Comparison of ENCODE assay signal across 8 mouse cellular contexts in genomic region chr12:112830141-112830540, GRCm38 (mm10). TPM values are rescaled to one million over a fixed set of nuclear protein-coding genes. Genes with fewer than 3 reads are reported as not detected.
DNase-seq lines count a peak whose midpoint lies in the region; ATAC-seq and TF ChIP-seq lines count a peak whose summit lies in the region.

No protein-coding gene starts in this region.

- H3K27me3 ChIP-seq in hindbrain, embryonic 16.5 days (replicated peaks; ENCODE audit: control insufficient read depth, insufficient read depth, low read length): no peaks in the 10 kb centered on the region
- H3K27me3 ChIP-seq in midbrain, embryonic 16.5 days (ENCODE audit: control insufficient read depth, insufficient read depth, low read depth, low read length): no peaks in the 10 kb centered on the region

- TF ChIP-seq CTCF in layer of hippocampus, adult 2 months (conservative IDR thresholded peaks at IDR 0.05): no peak
- TF ChIP-seq CTCF in cortical plate, adult 2 months (IDR thresholded peaks at IDR 0.05; ENCODE audit: extremely low read depth, insufficient read depth, low read length): no peak

- H3K27ac ChIP-seq in layer of hippocampus, adult 2 months: peak overlapping the region; percentile 87
- no peak overlapping the region for H3K27ac ChIP-seq in cortical plate, adult 2 months (ENCODE audit: insufficient read depth, low read length)
- H3K27ac ChIP-seq in hindbrain, embryonic 16.5 days (ENCODE audit: low read depth, low read length): peak overlapping the region; percentile 55
- H3K27ac ChIP-seq in midbrain, embryonic 16.5 days (ENCODE audit: low read length): peak overlapping the region; percentile 79

- H3K9me3 ChIP-seq in hindbrain, embryonic 16.5 days (ENCODE audit: control insufficient read depth, low read length): no peaks in the 10 kb centered on the region
- H3K9me3 ChIP-seq in midbrain, embryonic 16.5 days (replicated peaks; ENCODE audit: control insufficient read depth, low read length, poor library complexity, severe bottlenecking): no peaks in the 10 kb centered on the region

- peak overlapping the region; percentile 69 for H3K9ac ChIP-seq in hindbrain, embryonic 16.5 days (ENCODE audit: low read depth, low read length)
- H3K9ac ChIP-seq in midbrain, embryonic 16.5 days (ENCODE audit: low read depth, low read length): peak overlapping the region; percentile 76

- WGBS in hindbrain, embryonic 16.5 days: 37% methylated on average over 2 of the region's 2 CpGs
- WGBS in midbrain, embryonic 16.5 days: 36% methylated on average over 2 of the region's 2 CpGs

- peak overlapping the region; percentile 74 for H3K4me2 ChIP-seq in hindbrain, embryonic 16.5 days (ENCODE audit: low read length)
- H3K4me2 ChIP-seq in midbrain, embryonic 16.5 days (ENCODE audit: low read length): peak overlapping the region; percentile 73

- no peak for ATAC-seq in hindbrain, embryonic 16.5 days
- no peak for ATAC-seq in midbrain, embryonic 16.5 days

- no peak for TF ChIP-seq POLR2A in cortical plate, adult 2 months (IDR thresholded peaks at IDR 0.05; ENCODE audit: extremely low read depth, insufficient read depth, low read length)

- 0 out of 2 replicates have a peak, but pooled peaks cover 2% of the 10 kb centered on the region for H3K36me3 ChIP-seq in hindbrain, embryonic 16.5 days (ENCODE audit: control insufficient read depth, insufficient read depth, low read length)
- 0 out of 2 replicates have a peak, but pooled peaks cover 2% of the 10 kb centered on the region for H3K36me3 ChIP-seq in midbrain, embryonic 16.5 days (ENCODE audit: control insufficient read depth, insufficient read depth, low read length)

- DNase-seq in layer of hippocampus, adult 2 months (ENCODE audit: low spot score in 2 of 2): no peak
- no peak for DNase-seq in layer of hippocampus, postnatal 25 days (ENCODE audit: extremely low spot score in 1 of 2, low spot score in 1 of 2)
- no peak for DNase-seq in adrenal gland, postnatal 10 days
- DNase-seq in adrenal gland, postnatal 25 days: no peak
- DNase-seq in ovary, postnatal 14 days (ENCODE audit: low spot score): no peak

- H3K4me1 ChIP-seq in cortical plate, adult 2 months (ENCODE audit: control insufficient read depth, insufficient read depth, low read length): peaks cover 20% of the 10 kb centered on the region
- peaks cover 30% of the 10 kb centered on the region for H3K4me1 ChIP-seq in hindbrain, embryonic 16.5 days (ENCODE audit: control insufficient read depth, insufficient read depth, low read depth, low read length)
- H3K4me1 ChIP-seq in midbrain, embryonic 16.5 days (ENCODE audit: control insufficient read depth, insufficient read depth, low read length): peaks cover 41% of the 10 kb centered on the region

- peak overlapping the region; percentile 61 for H3K4me3 ChIP-seq in layer of hippocampus, adult 2 months
- H3K4me3 ChIP-seq in cortical plate, adult 2 months (ENCODE audit: insufficient read depth, low read length): peak overlapping the region; percentile 60
- H3K4me3 ChIP-seq in hindbrain, embryonic 16.5 days (ENCODE audit: low read length): peak overlapping the region; percentile 62
- peak overlapping the region; percentile 89 for H3K4me3 ChIP-seq in midbrain, embryonic 16.5 days (ENCODE audit: low read depth, low read length)

RNA-seq across cellular contexts. Expression of gene Cdca4, which starts 0.9 kb away (rescaled TPM):
- total RNA-seq in layer of hippocampus, adult 2 months (2021): 10 to 100 TPM in 1 of 2 experiments, 1 to 10 TPM in 1; 7.1 to 10.8 TPM
- total RNA-seq in layer of hippocampus, postnatal 25 days (2021): 1 to 10 TPM; 8.0 to 9.7 TPM
- polyA plus RNA-seq in cortical plate, adult 2 months (2012; rRNA removed): 10.6 and 11.0 TPM in 2 replicates
- 31.3 and 36.7 TPM in 2 replicates for polyA plus RNA-seq in hindbrain, embryonic 16.5 days (2015; fragmentation: Nextera tagmentation; extraction: Ambion mirVana)
- 32.6 and 37.6 TPM in 2 replicates for polyA plus RNA-seq in midbrain, embryonic 16.5 days (2015; fragmentation: Nextera tagmentation; extraction: Ambion mirVana)
- 10 to 100 TPM; 20.2 to 23.1 TPM for total RNA-seq in adrenal gland, postnatal 10 days (2021)
- total RNA-seq in adrenal gland, postnatal 25 days (2021): 15.5 and 15.9 TPM in 2 replicates

RNA-seq across cellular contexts. Expression of gene Clba1, which starts 21.4 kb away (rescaled TPM):
- total RNA-seq in layer of hippocampus, adult 2 months (2021): 10 to 100 TPM; 12.8 to 13.2 TPM
- total RNA-seq in layer of hippocampus, postnatal 25 days (2021): 10 to 100 TPM; 13.5 to 14.7 TPM
- 12.6 and 13.3 TPM in 2 replicates for polyA plus RNA-seq in cortical plate, adult 2 months (2012; rRNA removed)
- polyA plus RNA-seq in hindbrain, embryonic 16.5 days (2015; fragmentation: Nextera tagmentation; extraction: Ambion mirVana): 21.7 and 24.2 TPM in 2 replicates
- polyA plus RNA-seq in midbrain, embryonic 16.5 days (2015; fragmentation: Nextera tagmentation; extraction: Ambion mirVana): 25.2 and 26.1 TPM in 2 replicates
- 1 to 10 TPM; 4.4 to 5.1 TPM for total RNA-seq in adrenal gland, postnatal 10 days (2021)
- 7.7 and 10.0 TPM in 2 replicates for total RNA-seq in adrenal gland, postnatal 25 days (2021)

RNA-seq across cellular contexts. Expression of gene Ahnak2, which starts 27.7 kb away (rescaled TPM):
- 1 to 10 TPM; 3.3 to 3.5 TPM for total RNA-seq in layer of hippocampus, adult 2 months (2021)
- total RNA-seq in layer of hippocampus, postnatal 25 days (2021): 1 to 10 TPM; 3.2 to 3.5 TPM
- polyA plus RNA-seq in cortical plate, adult 2 months (2012; rRNA removed): 1.1 and 1.7 TPM in 2 replicates
- polyA plus RNA-seq in hindbrain, embryonic 16.5 days (2015; fragmentation: Nextera tagmentation; extraction: Ambion mirVana): 3.4 and 3.7 TPM in 2 replicates
- 1.4 and 2.0 TPM in 2 replicates for polyA plus RNA-seq in midbrain, embryonic 16.5 days (2015; fragmentation: Nextera tagmentation; extraction: Ambion mirVana)
- total RNA-seq in adrenal gland, postnatal 10 days (2021): 10 to 100 TPM in 1 of 2 experiments, 1 to 10 TPM in 1; 9.4 to 13.5 TPM
- 5.1 and 5.7 TPM in 2 replicates for total RNA-seq in adrenal gland, postnatal 25 days (2021)

RNA-seq across cellular contexts. Expression of gene Gpr132, which starts 37.9 kb away (rescaled TPM):
- total RNA-seq in layer of hippocampus, adult 2 months (2021): not detected
- under 1 TPM in 1 of 2 experiments, not detected in 1; 0.10 TPM for total RNA-seq in layer of hippocampus, postnatal 25 days (2021)
- 0.04 TPM in 1 of 2 replicates, not detected in the other for polyA plus RNA-seq in cortical plate, adult 2 months (2012; rRNA removed)
- 0.08 TPM in 1 of 2 replicates, not detected in the other for polyA plus RNA-seq in hindbrain, embryonic 16.5 days (2015; fragmentation: Nextera tagmentation; extraction: Ambion mirVana)
- 0.14 TPM in 1 of 2 replicates, not detected in the other for polyA plus RNA-seq in midbrain, embryonic 16.5 days (2015; fragmentation: Nextera tagmentation; extraction: Ambion mirVana)
- total RNA-seq in adrenal gland, postnatal 10 days (2021): 1 to 10 TPM; 1.1 to 1.2 TPM
- total RNA-seq in adrenal gland, postnatal 25 days (2021): 0.12 TPM in 1 of 2 replicates, not detected in the other
